Mouse (Mus musculus): Measurements from ENCODE around the gene Wdr34.
A peak's percentile ranks its signal among the peaks of the same experiment; 100 is the strongest.

The Wdr34 gene

DNA sequence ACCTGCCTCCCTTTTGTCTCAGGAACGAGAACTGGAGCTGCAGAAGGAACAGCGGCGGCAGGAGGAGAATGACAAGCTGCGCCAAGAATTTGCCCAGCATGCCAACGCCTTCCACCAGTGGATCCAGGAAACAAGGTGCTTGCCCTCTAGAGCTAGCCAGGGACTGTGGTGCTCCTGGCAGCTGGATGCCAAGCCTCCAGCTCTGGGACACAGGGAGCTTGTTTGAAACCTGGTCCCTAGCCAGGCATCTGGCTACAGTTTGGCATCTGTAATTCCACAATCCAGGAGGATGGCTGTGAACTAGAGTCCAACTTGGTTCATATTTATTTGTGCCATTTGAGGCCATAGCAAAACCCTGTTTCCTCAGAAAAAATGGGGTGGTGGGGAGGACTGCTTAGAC lies 21.7 kb downstream of the Wdr34 start:
- no peak for DNase-seq

- DNase-seq = peak in 1 of 2 experiments; percentile 13
Observed at GRCm38 (mm10) chr2:30025454-30025853, 23.2 kb downstream of the Wdr34 start.

DNA sequence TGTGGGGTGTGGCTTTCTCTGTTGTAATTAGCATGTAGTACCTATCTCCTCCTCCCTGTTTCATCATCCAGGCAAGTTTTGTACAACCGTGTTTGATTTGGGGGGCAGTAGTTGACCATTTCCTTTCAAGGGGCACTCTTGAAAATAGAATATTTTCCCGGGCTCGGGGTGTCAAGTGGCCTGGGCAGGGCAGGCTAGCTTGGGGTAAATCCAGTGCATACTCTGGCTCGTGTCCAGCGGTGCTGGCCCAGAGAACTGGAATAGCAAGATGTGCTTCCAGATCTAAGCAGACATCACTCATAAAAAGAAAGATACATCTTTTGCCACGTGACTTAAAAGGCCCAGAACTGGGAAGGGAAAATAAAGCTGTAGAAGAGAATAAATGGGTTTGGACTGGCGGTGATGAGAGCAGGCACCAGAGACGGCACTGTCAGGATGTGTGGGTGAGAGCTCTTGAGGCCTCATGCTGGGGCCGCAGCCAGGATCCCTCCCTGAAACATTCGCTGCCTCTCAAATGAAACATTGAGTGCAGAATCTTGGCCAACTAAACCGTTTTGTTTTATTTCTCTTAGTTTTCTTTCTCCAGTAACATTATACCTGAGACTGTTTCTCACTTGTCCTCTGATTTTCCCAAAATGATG lies 34.2 kb downstream of the Wdr34 start:
- peak; percentile 80 to 87 for DNase-seq

GRCm38 (mm10) chr2:30010840-30011281 lies 37.8 kb downstream of the Wdr34 start:
- DNase-seq = peak; percentile 56 to 72

DNA sequence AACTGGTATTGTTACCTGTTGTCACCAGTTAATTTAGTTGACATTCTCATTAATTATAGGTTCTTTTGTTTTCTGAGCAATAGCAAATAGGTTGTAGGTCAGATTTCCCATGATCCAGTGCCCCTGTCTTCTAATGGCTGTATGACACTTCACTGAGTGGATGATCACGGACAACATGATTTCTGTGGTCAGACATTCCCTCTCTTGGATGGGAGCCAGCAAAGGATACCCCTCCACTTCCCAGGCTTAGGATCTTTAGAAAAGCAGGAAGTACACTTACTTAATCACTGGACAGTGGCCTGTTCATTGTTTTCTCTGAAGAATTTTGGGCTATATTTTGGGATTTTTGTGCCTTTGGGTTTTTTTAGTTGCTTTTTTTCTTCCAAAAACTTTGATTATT lies 39.6 kb downstream of the Wdr34 start:
- DNase-seq = no peak

DNA sequence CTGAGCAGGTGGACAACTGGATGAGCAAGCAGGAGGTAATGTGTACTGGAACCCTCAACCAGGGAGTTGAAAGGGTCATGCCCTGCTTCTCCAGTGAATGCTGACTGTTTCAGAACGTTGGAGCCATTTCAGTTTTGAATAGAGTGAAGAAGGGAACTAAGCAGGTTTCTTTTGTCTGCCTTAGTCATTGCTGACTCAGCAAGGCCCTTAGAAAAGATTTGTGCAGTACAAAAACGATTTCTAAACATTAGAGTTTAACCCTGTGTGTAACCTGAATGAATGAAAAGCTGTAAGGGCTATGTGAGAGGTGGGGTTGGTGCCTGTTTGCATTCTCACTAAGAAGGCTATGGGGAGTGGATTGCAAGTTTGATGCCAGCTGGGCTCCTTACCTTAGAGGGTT lies 56.7 kb downstream of the Wdr34 start:
- DNase-seq = no peak

Data from lung, adult 18-20 months (tissue).